Mouse (Mus musculus) E14TG2a.4 (cell line): ENCODE results near the gene Celsr3.

Experiments used
- CTCF ChIP-seq: conservative IDR thresholded peaks from 2 replicates; pipeline ENCODE4 v1.5.1; 2014; ENCODE audit warnings: low read length
- NANOG ChIP-seq: IDR thresholded peaks from 2 replicates; pipeline ENCODE4 v1.6.1; 2014; ENCODE audit warnings: borderline replicate concordance, low read length, mixed read lengths

GRCm38 (mm10) chr9:108792307-108792706, 33.8 kb upstream of the Celsr3 start:
- no peak for TF ChIP-seq NANOG
- TF ChIP-seq CTCF: no peak
